Mouse (Mus musculus) midbrain, postnatal 0 days (tissue): Measurements from ENCODE around the gene Sprr2a3. TPM values are rescaled to one million over a fixed set of nuclear protein-coding genes. Genes with fewer than 3 reads are reported as not detected.
"Not testable (repeated sequence)": the region's sequence is repeated elsewhere in the genome, so short reads cannot be mapped to it uniquely, and the experiment has no call there.

ENCODE experiments used
- ATAC-seq: fragments of 200-750 bp; cut with Nextera tagmentation; 2 replicates; pipeline ENCODE4 v1.8.0; 2017; ENCODE audit warnings: moderate number of reproducible peaks, mild to moderate bottlenecking, moderate TSS enrichment, moderate library complexity; ENCODE audit not compliant: low FRiP score
- DNase-seq: peaks from one replicate; pipeline ENCODE4 v3.0.0-alpha.2; 2015; ENCODE audit warnings: low spot score
- H3K27ac ChIP-seq: fragments of 300-500 bp; sonication (generic); 2 replicates; pipeline ENCODE4 v1.5.1; 2014; ENCODE audit warnings: low read depth, mild to moderate bottlenecking, low read length, mixed read lengths
- H3K27me3 ChIP-seq: fragments of 300-500 bp; sonication (generic); 2 replicates; pipeline ENCODE4 v1.6.1; 2014; ENCODE audit warnings: low read length, control low read depth, mixed read lengths; ENCODE audit not compliant: insufficient read depth
- H3K36me3 ChIP-seq: fragments of 300-500 bp; sonication (generic); 2 replicates; pipeline ENCODE4 v1.6.1; 2014; ENCODE audit warnings: low read length, control low read depth, mixed read lengths; ENCODE audit not compliant: insufficient read depth
- H3K4me1 ChIP-seq: fragments of 300-500 bp; sonication (generic); 2 replicates; pipeline ENCODE4 v1.6.1; 2014; ENCODE audit warnings: mild to moderate bottlenecking, control low read depth, antibody characterized with exemption, low read length, mixed read lengths; ENCODE audit not compliant: insufficient read depth
- H3K4me2 ChIP-seq: fragments of 300-500 bp; sonication (generic); 2 replicates; pipeline ENCODE4 v1.6.1; 2014; ENCODE audit warnings: low read depth, mild to moderate bottlenecking, low read length, mixed read lengths; ENCODE audit not compliant: poor library complexity, severe bottlenecking
- H3K4me3 ChIP-seq: fragments of 300-500 bp; sonication (generic); 2 replicates; pipeline ENCODE4 v1.5.1; 2014; ENCODE audit warnings: low read depth, mild to moderate bottlenecking, low read length, moderate library complexity
- H3K9ac ChIP-seq: fragments of 300-500 bp; sonication (generic); replicated peaks from 2 replicates; pipeline ENCODE4 v1.6.1; 2014; ENCODE audit warnings: mild to moderate bottlenecking, low read length, moderate library complexity, mixed read lengths; ENCODE audit not compliant: poor library complexity, severe bottlenecking
- H3K9me3 ChIP-seq: fragments of 300-500 bp; sonication (generic); 2 replicates; pipeline ENCODE4 v1.6.1; 2016; ENCODE audit warnings: low read length, control low read depth
- WGBS: fragments of 180-500 bp; shearing (Covaris S2); extraction: QIAGEN DNeasy Blood & Tissue Kit; methylation state at CpG from one replicate; pipeline ENCODE4 v1.1.7; 2014; 5-methylcytosine and 5-hydroxymethylcytosine counted together
- polyA plus RNA-seq: library from polyadenylated mRNA; unstranded; fragments of >200 nt; fragmentation: Nextera tagmentation; extraction: Ambion mirVana; gene quantifications from 2 replicates; pipeline ENCODE4 v1.2.1, GENCODE M21; 2015
- total RNA-seq: library from RNA; depleted of rRNA; stranded (reverse); fragments of >200 nt; gene quantifications from 2 replicates; pipeline ENCODE4 v1.2.3, GENCODE M21; 2014; rRNA removed

Gene Sprr2a3
- not detected in 2 replicates for total RNA-seq
- polyA plus RNA-seq, result not detected in 2 replicates

DNA sequence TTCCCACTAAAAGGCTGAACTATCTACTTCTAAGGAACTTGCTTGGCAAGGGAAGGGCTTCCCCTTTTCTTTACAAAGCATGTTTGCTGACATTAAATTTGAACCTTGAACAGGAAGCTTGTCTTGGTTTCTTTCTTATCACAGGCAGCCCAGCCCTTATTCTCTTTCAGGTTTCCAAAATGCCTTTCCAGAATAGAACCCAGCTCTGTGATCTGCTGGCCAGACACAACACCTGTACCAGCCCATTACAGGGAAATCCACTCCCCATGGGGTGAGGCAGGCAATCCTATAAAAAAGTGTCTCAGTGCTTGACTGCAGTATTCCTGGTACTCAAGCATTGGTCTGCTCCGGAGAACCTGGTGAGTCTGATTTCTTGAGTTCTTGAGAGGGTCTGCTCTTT is at the start of gene Sprr2a3:
Sprr2a3 (plus strand) TSS at position 317 of the 400 bp plus-strand sequence.
- 100% methylated on average over 1 of the region's 1 CpGs for WGBS
- H3K4me1 ChIP-seq, DNase-seq, H3K9me3 ChIP-seq, H3K36me3 ChIP-seq, H3K27me3 ChIP-seq, H3K4me3 ChIP-seq, H3K9ac ChIP-seq, H3K27ac ChIP-seq, H3K4me2 ChIP-seq, ATAC-seq: not testable (repeated sequence)

DNA sequence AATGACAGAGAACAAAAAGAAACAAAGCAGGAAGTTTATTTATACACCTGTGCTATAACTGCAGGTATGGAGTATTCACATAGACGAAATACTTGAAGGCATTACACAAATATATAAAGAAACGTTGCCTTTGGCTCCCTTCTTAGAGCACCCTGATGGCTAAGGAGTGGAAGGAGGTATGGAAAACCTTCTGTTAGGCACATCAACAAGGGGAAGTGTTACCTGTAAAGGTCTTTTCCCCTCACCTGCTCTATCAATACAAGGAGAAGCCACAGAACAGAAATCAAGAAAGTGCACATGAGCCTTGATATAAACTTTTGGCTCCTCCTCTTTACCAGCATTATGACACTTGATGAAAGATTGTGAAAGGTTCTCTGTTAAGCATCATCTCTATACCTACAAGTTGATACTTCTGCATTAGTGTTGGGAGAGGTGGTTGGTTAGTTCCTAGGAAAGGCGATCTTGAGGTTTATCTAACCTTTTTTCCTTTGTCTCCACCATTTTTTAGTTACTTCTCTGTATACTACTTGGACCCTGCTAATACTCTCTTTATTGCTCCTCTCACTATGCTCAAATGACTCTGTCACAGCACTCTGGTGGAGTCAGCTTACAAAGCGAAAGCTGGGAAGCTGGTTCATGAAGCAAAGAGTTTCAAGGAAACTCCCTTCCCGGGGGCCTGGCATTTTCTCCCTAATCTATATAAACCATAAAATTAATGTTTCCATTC is 48.6 kb upstream of the Sprr2a3 start:
- H3K27ac ChIP-seq, H3K9ac ChIP-seq, H3K4me3 ChIP-seq, DNase-seq, ATAC-seq, H3K36me3 ChIP-seq, H3K27me3 ChIP-seq, H3K4me2 ChIP-seq, H3K9me3 ChIP-seq, H3K4me1 ChIP-seq: not testable (repeated sequence)
- no CpG with 5 or more reads among the region's 5 CpGs for WGBS

DNA sequence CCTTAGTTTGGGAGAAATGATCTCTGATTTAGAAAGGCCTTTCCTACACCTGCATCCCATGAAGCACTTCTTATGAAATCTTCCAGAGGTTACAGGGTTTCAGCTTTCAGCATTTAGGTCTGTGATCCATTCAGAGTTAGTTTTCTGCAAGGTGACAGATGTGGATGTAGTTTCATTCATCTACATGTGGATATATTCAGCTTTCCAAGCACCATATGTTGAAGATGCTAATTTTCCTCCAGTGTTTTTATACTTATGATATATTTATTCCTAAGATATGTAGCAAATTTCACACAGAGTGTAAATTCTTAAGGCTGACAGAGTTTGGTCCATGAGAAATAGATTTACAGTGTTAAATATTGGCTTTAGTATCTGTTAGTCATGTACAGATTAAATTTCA is 46.5 kb upstream of the Sprr2a3 start:
- not testable (repeated sequence) for DNase-seq, H3K9me3 ChIP-seq, H3K27me3 ChIP-seq, H3K4me1 ChIP-seq, H3K4me2 ChIP-seq, ATAC-seq, H3K27ac ChIP-seq, H3K9ac ChIP-seq, H3K36me3 ChIP-seq, H3K4me3 ChIP-seq

GRCm38 (mm10) chr3:92239197-92239596 is 46.0 kb upstream of the Sprr2a3 start:
- WGBS, result no CpG with 5 or more reads among the region's 1 CpGs
- not testable (repeated sequence) for H3K36me3 ChIP-seq, H3K4me2 ChIP-seq, H3K4me1 ChIP-seq, H3K27me3 ChIP-seq, H3K9ac ChIP-seq, H3K9me3 ChIP-seq, H3K27ac ChIP-seq, H3K4me3 ChIP-seq, DNase-seq
- ATAC-seq, result peak; percentile 10; the same call in 1 of the 2 replicates

- not testable (repeated sequence) for ATAC-seq, H3K4me2 ChIP-seq, H3K27me3 ChIP-seq, H3K36me3 ChIP-seq, H3K4me3 ChIP-seq, H3K27ac ChIP-seq, H3K4me1 ChIP-seq, DNase-seq, H3K9ac ChIP-seq, H3K9me3 ChIP-seq
Observed at GRCm38 (mm10) chr3:92244833-92245232, 40.4 kb upstream of the Sprr2a3 start.

DNA sequence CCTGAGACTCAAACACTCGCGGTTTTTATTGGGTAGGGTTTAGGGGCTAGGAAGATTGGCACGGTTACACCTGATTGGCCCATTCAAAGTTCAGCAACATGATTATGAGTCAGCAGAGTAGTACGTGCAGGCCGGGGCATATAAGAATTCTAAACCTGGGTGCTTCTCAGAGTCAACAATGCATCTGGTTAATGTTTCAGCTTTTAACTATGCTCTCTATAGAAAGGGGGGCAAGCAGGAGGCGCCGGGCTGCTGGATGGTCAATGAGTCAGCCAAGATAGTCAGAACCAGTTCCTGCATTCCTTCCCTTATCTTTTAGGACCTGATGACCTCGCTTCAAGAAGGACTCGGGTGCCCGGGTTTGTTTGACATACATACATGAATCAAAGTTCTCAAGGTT is 39.0 kb upstream of the Sprr2a3 start:
- H3K36me3 ChIP-seq, ATAC-seq, H3K4me2 ChIP-seq, H3K9me3 ChIP-seq, H3K4me1 ChIP-seq, H3K27me3 ChIP-seq, H3K9ac ChIP-seq, H3K4me3 ChIP-seq, DNase-seq, H3K27ac ChIP-seq: not testable (repeated sequence)
- no CpG with 5 or more reads among the region's 10 CpGs for WGBS

GRCm38 (mm10) chr3:92248494-92248893 is 36.7 kb upstream of the Sprr2a3 start:
- H3K9me3 ChIP-seq, H3K27me3 ChIP-seq, H3K36me3 ChIP-seq, H3K4me3 ChIP-seq, H3K27ac ChIP-seq, DNase-seq, H3K4me1 ChIP-seq, H3K4me2 ChIP-seq, H3K9ac ChIP-seq: not testable (repeated sequence)
- 0 out of 2 replicates have a peak, but pooled peaks have one; percentile 29 for ATAC-seq

DNA sequence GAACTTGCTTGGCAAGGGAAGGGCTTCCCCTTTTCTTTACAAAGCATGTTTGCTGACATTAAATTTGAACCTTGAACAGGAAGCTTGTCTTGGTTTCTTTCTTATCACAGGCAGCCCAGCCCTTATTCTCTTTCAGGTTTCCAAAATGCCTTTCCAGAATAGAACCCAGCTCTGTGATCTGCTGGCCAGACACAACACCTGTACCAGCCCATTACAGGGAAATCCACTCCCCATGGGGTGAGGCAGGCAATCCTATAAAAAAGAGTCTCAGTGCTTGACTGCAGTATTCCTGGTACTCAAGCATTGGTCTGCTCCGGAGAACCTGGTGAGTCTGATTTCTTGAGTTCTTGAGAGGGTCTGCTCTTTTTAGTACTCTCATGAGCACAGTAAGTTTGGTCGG is 34.8 kb upstream of the Sprr2a3 start:
- WGBS, result 91% methylated on average over 1 of the region's 2 CpGs
- H3K27ac ChIP-seq, H3K36me3 ChIP-seq: not testable (repeated sequence)

GRCm38 (mm10) chr3:92253860-92254259 is 31.4 kb upstream of the Sprr2a3 start:
- H3K27ac ChIP-seq, H3K4me2 ChIP-seq, H3K36me3 ChIP-seq, H3K4me1 ChIP-seq, DNase-seq, H3K9ac ChIP-seq, H3K9me3 ChIP-seq, H3K27me3 ChIP-seq, H3K4me3 ChIP-seq: not testable (repeated sequence)
- no CpG with 5 or more reads among the region's 8 CpGs for WGBS
- peak; percentile 50; the same call in 1 of the 2 replicates for ATAC-seq

More for the DNA sequence above, 34.8 kb upstream of the Sprr2a3 start:
- H3K4me2 ChIP-seq, H3K27me3 ChIP-seq, H3K4me3 ChIP-seq, DNase-seq, H3K9me3 ChIP-seq, H3K4me1 ChIP-seq, H3K9ac ChIP-seq: not testable (repeated sequence)
- 0 out of 2 replicates have a peak, but pooled peaks have one; percentile 20 for ATAC-seq
